Mouse (Mus musculus) heart, postnatal 4 days (tissue): ENCODE measurements around the gene Ly6g6f. TPM values are rescaled to one million over a fixed set of nuclear protein-coding genes. Genes with fewer than 3 reads are reported as not detected.
"Not testable (repeated sequence)": the region's sequence is repeated elsewhere in the genome, so short reads cannot be mapped to it uniquely, and the experiment has no call there.

ENCODE experiments used
- DNase-seq: peaks from one replicate; pipeline ENCODE4 v3.0.0; 2021
- total RNA-seq, 2 experiments: library from RNA; stranded (reverse); gene quantifications; 2 replicates each; pipeline ENCODE4 v1.2.3; 2021

The Ly6g6f gene
- total RNA-seq, 2 experiments from 2014 or later = not detected

GRCm38 (mm10) chr17:35051156-35052086, 34.0 kb downstream of the Ly6g6f start:
- peak; percentile 89 for DNase-seq

GRCm38 (mm10) chr17:35050126-35050750, 35.2 kb downstream of the Ly6g6f start:
- peak; percentile 85 for DNase-seq

- peak; percentile 78 for DNase-seq
These were observed 35.8 kb downstream of the Ly6g6f start, which contains the start of gene Clic1 for GRCm38 (mm10) chr17:35049561-35050016. TSS of gene Clic1 (plus strand) at chr17:35049966.

- DNase-seq = no peak
These were observed 36.4 kb downstream of the Ly6g6f start for GRCm38 (mm10) chr17:35048932-35049440.

GRCm38 (mm10) chr17:35048149-35048931, 37.1 kb downstream of the Ly6g6f start:
- peak; percentile 51 for DNase-seq

- DNase-seq = no peak
These were observed 37.7 kb downstream of the Ly6g6f start for GRCm38 (mm10) chr17:35047688-35048087.

GRCm38 (mm10) chr17:35046681-35047455, 38.5 kb downstream of the Ly6g6f start, which contains the start of gene Msh5:
TSS of gene Msh5 (minus strand) at chr17:35046745.
- peak; percentile 99 for DNase-seq

GRCm38 (mm10) chr17:35045807-35046680, 39.4 kb downstream of the Ly6g6f start:
- no peak for DNase-seq

GRCm38 (mm10) chr17:35044904-35045806, 40.3 kb downstream of the Ly6g6f start:
- no peak for DNase-seq

- DNase-seq = no peak
These were observed 41.6 kb downstream of the Ly6g6f start for GRCm38 (mm10) chr17:35043794-35044193.

- DNase-seq = no peak
These were observed 46.1 kb downstream of the Ly6g6f start for GRCm38 (mm10) chr17:35039121-35039873.

- no peak for DNase-seq
These were observed 50.5 kb downstream of the Ly6g6f start for GRCm38 (mm10) chr17:35034896-35035295.

- DNase-seq = not testable (repeated sequence)
These were observed 51.7 kb downstream of the Ly6g6f start for GRCm38 (mm10) chr17:35033703-35034102.

GRCm38 (mm10) chr17:35032323-35032870, 53.0 kb downstream of the Ly6g6f start:
- DNase-seq = no peak

- no peak for DNase-seq
These were observed 53.5 kb downstream of the Ly6g6f start for GRCm38 (mm10) chr17:35031880-35032279.

GRCm38 (mm10) chr17:35031272-35031671, 54.1 kb downstream of the Ly6g6f start:
- DNase-seq = no peak
